Mouse (Mus musculus) T-cell, adult 66 days (primary cell): Measurements from ENCODE around the gene Cpa4. TPM values are rescaled to one million over a fixed set of nuclear protein-coding genes. Genes with fewer than 3 reads are reported as not detected.

Experiments used
- total RNA-seq, 2 experiments: library from RNA; stranded (reverse); gene quantifications; 3 replicates in 1 of 2; 4 replicates in 1 of 2; pipeline ENCODE4 v1.2.4; 2023

Cpa4 gene
- total RNA-seq, result not detected

GRCm38 (mm10) chr6:30568069-30568468 is at the start of gene Cpa4:
Gene Cpa4, plus strand, starts transcription at chr6:30568369.

GRCm38 (mm10) chr6:30541009-30541799 is 27.0 kb upstream of the Cpa4 start, which contains the start of gene Cpa2:
Gene Cpa2, plus strand, starts transcription at chr6:30541582.

GRCm38 (mm10) chr6:30610710-30611109 is 42.5 kb downstream of the Cpa4 start, which contains the start of gene Cpa5:
Gene Cpa5, plus strand, starts transcription at chr6:30611010.

GRCm38 (mm10) chr6:30638674-30639268 is 70.6 kb downstream of the Cpa4 start, which contains the start of gene Cpa1:
Gene Cpa1, plus strand, starts transcription at chr6:30639218.

Other genes starting within 250 kb of the Cpa4 start
- 10 to 100 TPM; 33.4 to 39.1 TPM for gene Zc3hc1, start 177.3 kb upstream of the Cpa4 start, total RNA-seq
- gene Klhdc10, start 166.5 kb upstream of the Cpa4 start, total RNA-seq, result 10 to 100 TPM; 23.9 to 24.5 TPM
- gene Tmem209, start 58.6 kb upstream of the Cpa4 start, total RNA-seq, result 10 to 100 TPM; 38.2 to 39.8 TPM
- 1 to 10 TPM in 1 of 2 experiments, under 1 TPM in 1; 0.96 to 1.2 TPM for gene Ssmem1, start 58.5 kb upstream of the Cpa4 start, total RNA-seq
- not detected for gene Cpa2, start 26.8 kb upstream of the Cpa4 start, total RNA-seq
- not detected for gene Cpa5, start 42.6 kb downstream of the Cpa4 start, total RNA-seq
- not detected for gene Cpa1, start 70.8 kb downstream of the Cpa4 start, total RNA-seq
- 10 to 100 TPM in 1 of 2 experiments, 1 to 10 TPM in 1; 10.0 to 10.2 TPM for gene Cep41, start 125.4 kb downstream of the Cpa4 start, total RNA-seq
- gene Mest, start 155.2 kb downstream of the Cpa4 start, total RNA-seq, result 1 to 10 TPM in 1 of 2 experiments, under 1 TPM in 1; 0.99 to 1.9 TPM